Mouse (Mus musculus) hindbrain, embryonic 11.5 days (tissue): ENCODE results near the gene Fra10ac1. TPM values are rescaled to one million over a fixed set of nuclear protein-coding genes. Genes with fewer than 3 reads are reported as not detected.

Source experiments
- ATAC-seq: fragments of 200-750 bp; cut with Nextera tagmentation; 2 replicates; pipeline ENCODE4 v1.8.0; 2017; ENCODE audit warnings: mild to moderate bottlenecking, moderate TSS enrichment, moderate library complexity; ENCODE audit not compliant: low FRiP score
- DNase-seq: peaks from one replicate; pipeline ENCODE4 v3.0.0-alpha.2; 2015; ENCODE audit warnings: low spot score
- H3K27ac ChIP-seq: fragments of 300-500 bp; sonication (generic); 2 replicates; pipeline ENCODE4 v1.5.1; 2014; ENCODE audit warnings: mild to moderate bottlenecking, low read depth, low read length
- H3K27me3 ChIP-seq: fragments of 300-500 bp; sonication (generic); 2 replicates; pipeline ENCODE4 v1.6.1; 2014; ENCODE audit warnings: mild to moderate bottlenecking, low read length, moderate library complexity, mixed read lengths; ENCODE audit not compliant: control insufficient read depth, insufficient read depth
- H3K36me3 ChIP-seq: fragments of 300-500 bp; sonication (generic); 2 replicates; pipeline ENCODE4 v1.6.1; 2014; ENCODE audit warnings: mild to moderate bottlenecking, low read length, moderate library complexity, mixed read lengths; ENCODE audit not compliant: control insufficient read depth, insufficient read depth
- H3K4me1 ChIP-seq: fragments of 300-500 bp; sonication (generic); replicated peaks from 2 replicates; pipeline ENCODE4 v1.6.1; 2014; ENCODE audit warnings: low read length, mixed read lengths; ENCODE audit not compliant: control insufficient read depth, insufficient read depth
- H3K4me2 ChIP-seq: fragments of 300-500 bp; sonication (generic); replicated peaks from 2 replicates; pipeline ENCODE4 v1.6.1; 2014; ENCODE audit warnings: mild to moderate bottlenecking, low read depth, low read length
- H3K4me3 ChIP-seq: fragments of 300-500 bp; sonication (generic); 2 replicates; pipeline ENCODE4 v1.5.1; 2014; ENCODE audit warnings: low read depth, low read length
- H3K9ac ChIP-seq: fragments of 300-500 bp; sonication (generic); 2 replicates; pipeline ENCODE4 v1.6.1; 2014; ENCODE audit warnings: low read depth, low read length
- H3K9me3 ChIP-seq: fragments of 300-500 bp; sonication (generic); 2 replicates; pipeline ENCODE4 v1.6.1; 2016; ENCODE audit warnings: low read length; ENCODE audit not compliant: control insufficient read depth
- WGBS: fragments of 180-500 bp; shearing (Covaris S2); extraction: QIAGEN DNeasy Blood & Tissue Kit; methylation state at CpG from one replicate; pipeline ENCODE4 v1.1.7; 2014; 5-methylcytosine and 5-hydroxymethylcytosine counted together
- polyA plus RNA-seq: library from polyadenylated mRNA; unstranded; fragments of >200 nt; fragmentation: Nextera tagmentation; extraction: Ambion mirVana; gene quantifications from 2 replicates; pipeline ENCODE4 v1.2.1, GENCODE M21; 2014

The Fra10ac1 gene
- polyA plus RNA-seq, 1 experiment from 2014 or later, result 54.0 TPM

GRCm38 (mm10) chr19:38206669-38207068 is 17.3 kb downstream of the Fra10ac1 start:
- WGBS, result 65% methylated on average over 9 of the region's 9 CpGs
- ATAC-seq, result no peak

GRCm38 (mm10) chr19:38198731-38199130 is 25.2 kb downstream of the Fra10ac1 start:
- H3K4me3 ChIP-seq, result no peak overlapping the region
- H3K4me2 ChIP-seq, result no peak overlapping the region
- H3K9me3 ChIP-seq, result no peaks in the 10 kb centered on the region
- H3K4me1 ChIP-seq, result no peaks in the 10 kb centered on the region
- no peak overlapping the region for H3K9ac ChIP-seq
- H3K27me3 ChIP-seq, result no peaks in the 10 kb centered on the region
- ATAC-seq (no peak), DNase-seq (peak; percentile 19)
- 91% methylated on average over 5 of the region's 5 CpGs for WGBS
- 0 out of 2 replicates have a peak, but pooled peaks cover 3% of the 10 kb centered on the region for H3K36me3 ChIP-seq
- no peak overlapping the region for H3K27ac ChIP-seq

More at GRCm38 (mm10) chr19:38206669-38207068, 17.3 kb downstream of the Fra10ac1 start:
- no peak overlapping the region for H3K9ac ChIP-seq
- H3K27me3 ChIP-seq, result no peaks in the 10 kb centered on the region
- H3K4me1 ChIP-seq, result no peaks in the 10 kb centered on the region
- H3K9me3 ChIP-seq, result no peaks in the 10 kb centered on the region
- no peak overlapping the region for H3K27ac ChIP-seq
- H3K4me2 ChIP-seq, result no peak overlapping the region
- DNase-seq, result peak; percentile 44
- H3K36me3 ChIP-seq, result 0 out of 2 replicates have a peak, but pooled peaks cover 3% of the 10 kb centered on the region
- no peak overlapping the region for H3K4me3 ChIP-seq

GRCm38 (mm10) chr19:38195245-38195644 is 28.7 kb downstream of the Fra10ac1 start:
- ATAC-seq (no peak), DNase-seq (no peak)
- WGBS, result 96% methylated on average over 4 of the region's 4 CpGs
- no peaks in the 10 kb centered on the region for H3K36me3 ChIP-seq
- H3K4me2 ChIP-seq, result no peak overlapping the region
- no peaks in the 10 kb centered on the region for H3K4me1 ChIP-seq
- H3K4me3 ChIP-seq, result no peak overlapping the region
- no peaks in the 10 kb centered on the region for H3K27me3 ChIP-seq
- no peak overlapping the region for H3K27ac ChIP-seq
- H3K9ac ChIP-seq, result no peak overlapping the region
- H3K9me3 ChIP-seq, result no peaks in the 10 kb centered on the region

- Histone ChIP-seq H3K4me2 (no peak overlapping the region), H3K9me3 (no peaks in the 10 kb centered on the region), H3K36me3 (no peaks in the 10 kb centered on the region), H3K27ac (no peak overlapping the region), H3K27me3 (no peaks in the 10 kb centered on the region), H3K9ac (no peak overlapping the region), H3K4me1 (no peaks in the 10 kb centered on the region), H3K4me3 (no peak overlapping the region)
- DNase-seq (no peak), ATAC-seq (no peak)
- 93% methylated on average over 5 of the region's 5 CpGs for WGBS
Observed at GRCm38 (mm10) chr19:38191446-38191845, 32.5 kb downstream of the Fra10ac1 start.

GRCm38 (mm10) chr19:38190606-38191005 is 33.4 kb downstream of the Fra10ac1 start:
- no peaks in the 10 kb centered on the region for H3K4me1 ChIP-seq
- 90% methylated on average over 3 of the region's 3 CpGs for WGBS
- no peak overlapping the region for H3K4me3 ChIP-seq
- ATAC-seq (no peak), DNase-seq (no peak)
- no peak overlapping the region for H3K9ac ChIP-seq
- H3K36me3 ChIP-seq, result no peaks in the 10 kb centered on the region
- H3K27me3 ChIP-seq, result no peaks in the 10 kb centered on the region
- no peaks in the 10 kb centered on the region for H3K9me3 ChIP-seq
- H3K27ac ChIP-seq, result no peak overlapping the region
- H3K4me2 ChIP-seq, result no peak overlapping the region

- Histone ChIP-seq H3K27me3 (no peaks in the 10 kb centered on the region), H3K4me3 (no peak overlapping the region), H3K36me3 (no peaks in the 10 kb centered on the region), H3K9me3 (no peaks in the 10 kb centered on the region), H3K9ac (no peak overlapping the region), H3K4me2 (no peak overlapping the region), H3K27ac (no peak overlapping the region), H3K4me1 (no peaks in the 10 kb centered on the region)
- DNase-seq, result no peak
- no peak for ATAC-seq
- 88% methylated on average over 2 of the region's 2 CpGs for WGBS
Observed at GRCm38 (mm10) chr19:38187345-38187680, 36.6 kb downstream of the Fra10ac1 start.

- 95% methylated on average over 5 of the region's 5 CpGs for WGBS
- H3K27ac ChIP-seq, result no peak overlapping the region
- ATAC-seq, result no peak
Observed at GRCm38 (mm10) chr19:38186631-38187344, 37.2 kb downstream of the Fra10ac1 start.

GRCm38 (mm10) chr19:38179675-38180074 is 44.3 kb downstream of the Fra10ac1 start:
- Histone ChIP-seq H3K4me1 (no peaks in the 10 kb centered on the region), H3K4me2 (no peak overlapping the region), H3K27ac (no peak overlapping the region), H3K4me3 (no peak overlapping the region), H3K9ac (no peak overlapping the region), H3K9me3 (no peaks in the 10 kb centered on the region), H3K27me3 (no peaks in the 10 kb centered on the region), H3K36me3 (no peaks in the 10 kb centered on the region)
- WGBS, result 93% methylated on average over 9 of the region's 9 CpGs
- ATAC-seq, result no peak
- DNase-seq, result no peak

More at GRCm38 (mm10) chr19:38186631-38187344, 37.2 kb downstream of the Fra10ac1 start:
- H3K4me1 ChIP-seq, result no peaks in the 10 kb centered on the region
- no peak for DNase-seq
- no peaks in the 10 kb centered on the region for H3K9me3 ChIP-seq
- H3K9ac ChIP-seq, result no peak overlapping the region
- no peaks in the 10 kb centered on the region for H3K27me3 ChIP-seq
- H3K36me3 ChIP-seq, result no peaks in the 10 kb centered on the region
- H3K4me2 ChIP-seq, result no peak overlapping the region
- no peak overlapping the region for H3K4me3 ChIP-seq

- no peak overlapping the region for H3K4me2 ChIP-seq
- DNase-seq (no peak), ATAC-seq (no peak)
- no peaks in the 10 kb centered on the region for H3K36me3 ChIP-seq
- 53% methylated on average over 2 of the region's 2 CpGs for WGBS
- H3K27me3 ChIP-seq, result no peaks in the 10 kb centered on the region
- no peak overlapping the region for H3K9ac ChIP-seq
- no peaks in the 10 kb centered on the region for H3K4me1 ChIP-seq
- no peak overlapping the region for H3K4me3 ChIP-seq
- no peak overlapping the region for H3K27ac ChIP-seq
- H3K9me3 ChIP-seq, result no peaks in the 10 kb centered on the region
Observed at GRCm38 (mm10) chr19:38164633-38165032, 59.3 kb downstream of the Fra10ac1 start.
